Mouse (Mus musculus): ENCODE results near the gene Otub1. TPM values are rescaled to one million over a fixed set of nuclear protein-coding genes. Genes with fewer than 3 reads are reported as not detected.

Gene Otub1
- polyA plus RNA-seq, 1 experiment from 2014 or later: 217 TPM

- Histone ChIP-seq H3K4me2 (replicated peaks) (no peak overlapping the region), H3K27me3 (peaks cover 26% of the 10 kb centered on the region), H3K9ac (no peak overlapping the region), H3K4me3 (no peak overlapping the region), H3K27ac (no peak overlapping the region), H3K36me3 (no peaks in the 10 kb centered on the region), H3K4me1 (peaks cover 57% of the 10 kb centered on the region), H3K9me3 (replicated peaks) (no peaks in the 10 kb centered on the region)
- no peak for ATAC-seq (ENCODE audit: low FRiP score)
- 58% methylated on average over 7 of the region's 7 CpGs for WGBS
Measured at GRCm38 (mm10) chr19:7149158-7149685, 56.9 kb downstream of the Otub1 start.

DNA sequence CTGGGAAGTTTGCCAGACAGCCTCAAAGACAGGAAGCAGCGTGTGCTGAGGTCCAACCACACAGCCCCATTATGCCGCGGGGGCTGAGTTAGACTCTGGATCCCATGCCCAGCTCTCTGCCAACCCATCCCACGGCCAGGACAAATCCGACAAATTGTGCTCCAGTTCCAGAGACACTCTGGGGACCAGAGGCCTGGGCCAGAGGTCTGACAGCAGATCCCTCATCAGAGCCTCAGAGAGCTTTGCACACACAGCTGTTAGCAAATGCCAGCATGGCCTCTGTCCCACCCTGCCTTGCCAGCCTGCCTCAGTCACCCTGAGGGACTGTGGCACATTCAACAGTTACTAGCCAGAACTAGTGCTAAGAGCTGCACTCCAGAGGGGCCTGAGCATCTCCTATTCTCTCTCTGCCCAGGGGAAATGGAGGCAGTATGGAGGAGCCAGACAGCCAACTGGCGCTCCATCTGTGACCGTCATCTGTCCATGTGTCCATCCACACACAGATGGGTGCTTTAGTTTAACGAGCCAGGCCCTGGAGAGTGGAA is 57.5 kb downstream of the Otub1 start:
- WGBS: 62% methylated on average over 8 of the region's 8 CpGs
- Histone ChIP-seq H3K27ac (peak overlapping the region; percentile 25; the same call in 1 of the 2 replicates), H3K36me3 (no peaks in the 10 kb centered on the region), H3K4me3 (no peak overlapping the region), H3K4me2 (replicated peaks) (no peak overlapping the region), H3K27me3 (peaks cover 26% of the 10 kb centered on the region), H3K9ac (0 out of 2 replicates have a peak overlapping the region, but pooled peaks have one; percentile 3), H3K9me3 (replicated peaks) (no peaks in the 10 kb centered on the region), H3K4me1 (peaks cover 61% of the 10 kb centered on the region)
- ATAC-seq (ENCODE audit: low FRiP score): no peak

Other genes starting within 250 kb of the Otub1 start
- 259 and 281 TPM in 2 replicates for gene Ppp1r14b, start 231.3 kb downstream of the Otub1 start, polyA plus RNA-seq (2016; fragmentation: Nextera tagmentation; extraction: Ambion mirVana)
- 27.9 and 29.3 TPM in 2 replicates for gene Plcb3, start 229.8 kb downstream of the Otub1 start, polyA plus RNA-seq (2016; fragmentation: Nextera tagmentation; extraction: Ambion mirVana)
- 77.8 and 82.5 TPM in 2 replicates for gene Fkbp2, start 225.8 kb downstream of the Otub1 start, polyA plus RNA-seq (2016; fragmentation: Nextera tagmentation; extraction: Ambion mirVana)
- gene Vegfb, start 218.7 kb downstream of the Otub1 start, polyA plus RNA-seq (2016; fragmentation: Nextera tagmentation; extraction: Ambion mirVana): 32.2 and 37.0 TPM in 2 replicates
- 20.5 and 24.0 TPM in 2 replicates for gene Dnajc4, start 213.7 kb downstream of the Otub1 start, polyA plus RNA-seq (2016; fragmentation: Nextera tagmentation; extraction: Ambion mirVana)
- gene Nudt22, start 210.2 kb downstream of the Otub1 start, polyA plus RNA-seq (2016; fragmentation: Nextera tagmentation; extraction: Ambion mirVana): 20.1 and 20.2 TPM in 2 replicates
- gene Trpt1, start 210.2 kb downstream of the Otub1 start, polyA plus RNA-seq (2016; fragmentation: Nextera tagmentation; extraction: Ambion mirVana): 8.7 and 12.6 TPM in 2 replicates
- gene Fermt3, start 186.8 kb downstream of the Otub1 start, polyA plus RNA-seq (2016; fragmentation: Nextera tagmentation; extraction: Ambion mirVana): 6.3 and 6.5 TPM in 2 replicates
- gene Stip1, start 166.3 kb downstream of the Otub1 start, polyA plus RNA-seq (2016; fragmentation: Nextera tagmentation; extraction: Ambion mirVana): 267 and 269 TPM in 2 replicates
- gene Macrod1, start 149.5 kb downstream of the Otub1 start, polyA plus RNA-seq (2016; fragmentation: Nextera tagmentation; extraction: Ambion mirVana): 5.6 TPM in 2 replicates
- 5.5 and 6.6 TPM in 2 replicates for gene Flrt1, start 100.6 kb downstream of the Otub1 start, polyA plus RNA-seq (2016; fragmentation: Nextera tagmentation; extraction: Ambion mirVana)
- gene Cox8a, start 11.3 kb upstream of the Otub1 start, polyA plus RNA-seq (2016; fragmentation: Nextera tagmentation; extraction: Ambion mirVana): 715 and 817 TPM in 2 replicates
- 75.9 and 77.6 TPM in 2 replicates for gene Naa40, start 34.9 kb upstream of the Otub1 start, polyA plus RNA-seq (2016; fragmentation: Nextera tagmentation; extraction: Ambion mirVana)
- gene Rcor2, start 61.0 kb upstream of the Otub1 start, polyA plus RNA-seq (2016; fragmentation: Nextera tagmentation; extraction: Ambion mirVana): 62.5 and 66.6 TPM in 2 replicates
- gene Mark2, start 135.5 kb upstream of the Otub1 start, polyA plus RNA-seq (2016; fragmentation: Nextera tagmentation; extraction: Ambion mirVana): 62.1 and 64.2 TPM in 2 replicates
- gene Spindoc, start 176.7 kb upstream of the Otub1 start, polyA plus RNA-seq (2016; fragmentation: Nextera tagmentation; extraction: Ambion mirVana): 37.8 and 44.1 TPM in 2 replicates
- 18.0 and 20.1 TPM in 2 replicates for gene 2700081O15Rik, start 211.3 kb upstream of the Otub1 start, polyA plus RNA-seq (2016; fragmentation: Nextera tagmentation; extraction: Ambion mirVana)